Mouse (Mus musculus): ENCODE measurements at regions not wholly inside any gene's neighbourhood (a gene's known extent, or its start where the extent isn't known, plus 50 kb on each side); places are given as distances from the start of the nearest gene placed in this dataset.

GRCm38 (mm10) chrX:5319085-5319484 lies 150.0 kb downstream of the Mycs start:
- DNase-seq (ENCODE audit: inconsistent age in 2 of 2, low spot score in 1 of 2), result peak in 1 of 2 experiments; percentile 15

GRCm38 (mm10) chrX:5311143-5311775 lies 157.8 kb downstream of the Mycs start:
- DNase-seq (ENCODE audit: inconsistent age in 2 of 2, low spot score in 1 of 2), result peak in 1 of 2 experiments; percentile 19

- peak in 1 of 2 experiments; percentile 24 for DNase-seq (ENCODE audit: inconsistent age in 2 of 2, low spot score in 1 of 2)
These were observed 158.5 kb downstream of the Mycs start for GRCm38 (mm10) chrX:5310576-5310975.

Measured in adrenal gland, adult (tissue).